22 mouse cellular contexts compared by ENCODE assay signal in the genomic region with DNA sequence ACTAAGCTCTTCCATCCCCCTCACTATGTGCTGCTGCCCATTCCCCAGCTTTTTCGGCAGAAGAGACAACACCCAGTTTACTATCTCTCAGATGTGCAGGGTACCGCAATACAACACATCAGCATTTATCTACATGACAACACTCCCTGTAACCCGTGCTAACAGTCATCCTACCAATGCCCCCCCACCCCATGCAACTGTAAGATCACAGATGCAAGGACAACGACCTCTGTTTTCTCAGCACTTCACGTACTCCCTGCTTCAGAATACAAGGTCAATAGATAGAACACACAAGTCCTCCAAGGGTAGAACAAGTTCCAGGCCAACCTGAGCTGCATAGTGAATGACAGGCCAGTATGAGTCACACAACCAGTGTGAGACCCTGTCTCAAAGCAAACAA. TPM values are rescaled to one million over a fixed set of nuclear protein-coding genes. Genes with fewer than 3 reads are reported as not detected.
DNase-seq lines count a peak whose midpoint lies in the region; ATAC-seq and TF ChIP-seq lines count a peak whose summit lies in the region.
"Had no signal": no experiment of that assay in that cellular context is flagged by ENCODE, and none has a peak within 500 bp of the region (broad histone marks: within the 10 kb centered on the region; RNA-seq: fewer than 3 reads in every experiment).

No protein-coding gene starts in this region.

- H3K4me3 ChIP-seq in E14TG2a.4 (replicated peaks; ENCODE audit: low read length) (peak overlapping the region; percentile 29), MEL (ENCODE audit: control insufficient read depth in 1 of 2, insufficient read depth in 1 of 2, low read depth in 2 of 2, low read length in 2 of 2) (peak overlapping the region in 1 of 2 experiments; percentile 25; a peak in 1 of 4 replicates)
- H3K4me3 ChIP-seq in liver, embryonic 11.5 days (ENCODE audit: low read depth, low read length): no peak overlapping the region
- H3K4me3 ChIP-seq in liver, postnatal 0 days (ENCODE audit: low read depth, low read length): no peak overlapping the region
- H3K4me3 ChIP-seq: hindbrain, embryonic 12.5 days; kidney, embryonic 15.5 days; limb, embryonic 13.5 days; megakaryocyte, embryonic 14.5 days; neural tube, embryonic 13.5 days had no signal

- H3K27me3 ChIP-seq in E14TG2a.4 (ENCODE audit: insufficient read depth, low read length): no peaks in the 10 kb centered on the region
- H3K27me3 ChIP-seq in MEL (ENCODE audit: control insufficient read depth in 1 of 2, insufficient read depth in 2 of 2, low read length in 2 of 2): peaks cover 0 to 1% of the 10 kb centered on the region in 2 experiments; a peak in 1 of 4 replicates
- H3K27me3 ChIP-seq in liver, embryonic 11.5 days (replicated peaks; ENCODE audit: control insufficient read depth, insufficient read depth, low read length): no peaks in the 10 kb centered on the region
- no peaks in the 10 kb centered on the region for H3K27me3 ChIP-seq in liver, postnatal 0 days (ENCODE audit: insufficient read depth, low read length)
- H3K27me3 ChIP-seq: hindbrain, embryonic 12.5 days; kidney, embryonic 15.5 days; limb, embryonic 13.5 days; neural tube, embryonic 13.5 days had no signal

- no peak for TF ChIP-seq RAD21 in MEL (IDR thresholded peaks at IDR 0.05; ENCODE audit: low read depth, low read length)

- no peaks in the 10 kb centered on the region for H3K9me3 ChIP-seq in E14TG2a.4 (ENCODE audit: low read length)
- no peaks in the 10 kb centered on the region for H3K9me3 ChIP-seq in MEL (replicated peaks; ENCODE audit: insufficient read depth, low read length)
- no peaks in the 10 kb centered on the region for H3K9me3 ChIP-seq in liver, embryonic 11.5 days (ENCODE audit: control insufficient read depth, low read length)
- no peaks in the 10 kb centered on the region for H3K9me3 ChIP-seq in liver, postnatal 0 days (ENCODE audit: low read length)
- H3K9me3 ChIP-seq: hindbrain, embryonic 12.5 days; kidney, embryonic 15.5 days; limb, embryonic 13.5 days; megakaryocyte, embryonic 14.5 days; neural tube, embryonic 13.5 days had no signal

- peak; percentile 57 for DNase-seq in MEL (ENCODE audit: low read depth, low spot score)
- DNase-seq in liver, embryonic 11.5 days (ENCODE audit: low spot score): no peak
- DNase-seq in liver, postnatal 0 days: no peak
- no peak for DNase-seq in urinary bladder, postnatal 10 days (ENCODE audit: low spot score)
- no peak for DNase-seq in neural tube, embryonic 10.5 days (ENCODE audit: extremely low spot score, low spot score)
- no peak for DNase-seq in B cell, adult 2 months
- DNase-seq: adrenal gland, postnatal 25 days; cerebellum, adult 9-10 months; forebrain, postnatal 0 days; kidney, adult 11 months; kidney, postnatal 36 days; lung, embryonic 14.5 days; midbrain, embryonic 14.5 days; right cerebral cortex, postnatal 4 days; thymus, adult 2 months; thymus, postnatal 4 days had no signal

- peak; percentile 89 for ATAC-seq in liver, embryonic 11.5 days (replicated peaks; ENCODE audit: low FRiP score)
- ATAC-seq in liver, postnatal 0 days: peak; percentile 76
- ATAC-seq: forebrain, postnatal 0 days had no signal

- H3K4me2 ChIP-seq in liver, embryonic 11.5 days: no peak overlapping the region
- no peak overlapping the region for H3K4me2 ChIP-seq in liver, postnatal 0 days (ENCODE audit: low read depth, low read length)
- H3K4me2 ChIP-seq: hindbrain, embryonic 12.5 days; kidney, embryonic 15.5 days; limb, embryonic 13.5 days; lung, embryonic 14.5 days; neural tube, embryonic 13.5 days had no signal

- TF ChIP-seq CTCF in E14TG2a.4 (conservative IDR thresholded peaks at IDR 0.05; ENCODE audit: low read length): no peak
- no peak for TF ChIP-seq CTCF in MEL (IDR thresholded peaks at IDR 0.05 in 2 of 3, conservative IDR thresholded peaks at IDR 0.05 in 1 of 3; ENCODE audit: control insufficient read depth in 1 of 3, insufficient read depth in 1 of 3, low read depth in 2 of 3, low read length in 3 of 3, poor library complexity in 1 of 3, severe bottlenecking in 1 of 3)
- TF ChIP-seq CTCF in liver, postnatal 0 days (IDR thresholded peaks at IDR 0.05; ENCODE audit: low read depth): no peak

- peak overlapping the region; percentile 47 for H3K27ac ChIP-seq in MEL (ENCODE audit: control insufficient read depth, low read depth, low read length)
- no peak overlapping the region for H3K27ac ChIP-seq in liver, embryonic 11.5 days (ENCODE audit: low read depth, low read length)
- H3K27ac ChIP-seq in liver, postnatal 0 days (ENCODE audit: low read depth): no peak overlapping the region
- H3K27ac ChIP-seq: hindbrain, embryonic 12.5 days; kidney, embryonic 15.5 days; limb, embryonic 13.5 days; neural tube, embryonic 13.5 days had no signal

- H3K4me1 ChIP-seq in E14TG2a.4 (replicated peaks; ENCODE audit: low read depth, low read length) (peaks cover 96% of the 10 kb centered on the region), MEL (ENCODE audit: control insufficient read depth in 1 of 2, insufficient read depth in 2 of 2, low read length in 2 of 2) (peaks cover 8 to 10% of the 10 kb centered on the region in 2 experiments)
- H3K4me1 ChIP-seq in liver, embryonic 11.5 days (replicated peaks; ENCODE audit: control insufficient read depth, insufficient read depth, low read length): peaks cover 11% of the 10 kb centered on the region; the same call in 1 of the 2 replicates
- peaks cover 6% of the 10 kb centered on the region; the same call in 1 of the 2 replicates for H3K4me1 ChIP-seq in liver, postnatal 0 days (ENCODE audit: insufficient read depth)
- H3K4me1 ChIP-seq: hindbrain, embryonic 12.5 days; limb, embryonic 13.5 days; neural tube, embryonic 13.5 days had no signal

- no peak for TF ChIP-seq POLR2A in MEL (IDR thresholded peaks at IDR 0.05; ENCODE audit: control insufficient read depth in 1 of 2, insufficient read depth in 1 of 2, low read depth in 1 of 2, low read length in 2 of 2, poor library complexity in 1 of 2)

- no peaks in the 10 kb centered on the region for H3K79me2 ChIP-seq in MEL (ENCODE audit: control insufficient read depth, insufficient read depth, low read length, poor library complexity)

- no peak overlapping the region; the same call in 1 of the 2 replicates for H3K9ac ChIP-seq in MEL (ENCODE audit: control insufficient read depth, low read depth, low read length, poor library complexity, severe bottlenecking)
- no peak overlapping the region for H3K9ac ChIP-seq in liver, embryonic 11.5 days (ENCODE audit: low read depth, low read length)
- no peak overlapping the region for H3K9ac ChIP-seq in liver, postnatal 0 days (replicated peaks)
- H3K9ac ChIP-seq: forebrain, postnatal 0 days; hindbrain, embryonic 12.5 days; kidney, embryonic 15.5 days; limb, embryonic 13.5 days; lung, embryonic 14.5 days; neural tube, embryonic 13.5 days had no signal

- 56% methylated on average over 5 of the region's 5 CpGs for WGBS in liver, embryonic 11.5 days
- 47% methylated on average over 5 of the region's 5 CpGs for WGBS in liver, postnatal 0 days (ENCODE audit: insufficient replicate concordance)

- TF ChIP-seq EP300 in MEL (IDR thresholded peaks at IDR 0.05; ENCODE audit: low read depth in 1 of 2, low read length in 2 of 2): peak; percentile 21 to 73; a peak in 3 of 4 replicates
- TF ChIP-seq EP300 in liver, postnatal 0 days (IDR thresholded peaks at IDR 0.05; ENCODE audit: low read depth): peak; percentile 82

- H3K36me3 ChIP-seq in E14TG2a.4 (ENCODE audit: insufficient read depth, low read length) (peaks cover 31% of the 10 kb centered on the region), MEL (ENCODE audit: control insufficient read depth in 1 of 2, insufficient read depth in 2 of 2, low read length in 2 of 2) (peaks cover 0 to 6% of the 10 kb centered on the region in 2 experiments; a peak in 2 of 4 replicates)
- no peaks in the 10 kb centered on the region for H3K36me3 ChIP-seq in liver, embryonic 11.5 days (ENCODE audit: control insufficient read depth, insufficient read depth, low read length)
- no peaks in the 10 kb centered on the region for H3K36me3 ChIP-seq in liver, postnatal 0 days (replicated peaks; ENCODE audit: insufficient read depth, low read length)
- H3K36me3 ChIP-seq: hindbrain, embryonic 12.5 days; limb, embryonic 13.5 days had no signal

TF ChIP-seq in MEL, 35 proteins besides CTCF, POLR2A, EP300 and RAD21:
- TF ChIP-seq TBP (IDR thresholded peaks at IDR 0.05; ENCODE audit: low read depth, low read length) (no peak), BHLHE40 (IDR thresholded peaks at IDR 0.05; ENCODE audit: borderline replicate concordance, low read depth, low read length) (peak; percentile 74; the same call in 1 of the 2 replicates), CHD2 (IDR thresholded peaks at IDR 0.05; ENCODE audit: low read length) (no peak), MXI1 (IDR thresholded peaks at IDR 0.05; ENCODE audit: low read depth, low read length) (no peak), MYB (IDR thresholded peaks at IDR 0.05; ENCODE audit: low read depth, low read length) (peak; percentile 20; the same call in 1 of the 2 replicates), JUND (IDR thresholded peaks at IDR 0.05; ENCODE audit: low read depth, low read length) (no peak), SIN3A (IDR thresholded peaks at IDR 0.05; ENCODE audit: low read length) (0 out of 2 replicates have a peak, but pooled peaks have one; percentile 17), TCF12 (IDR thresholded peaks at IDR 0.05; ENCODE audit: low read depth, low read length) (peak; percentile 43; the same call in 1 of the 2 replicates)
TF ChIP-seq in MEL: peak in this region for 4.

RNA-seq across cellular contexts. Expression of gene Macf1, which starts 28.9 kb away (rescaled TPM):
- 60.8 and 64.6 TPM in 2 replicates for total RNA-seq in MEL (2012; rRNA removed)
- polyA plus RNA-seq in MEL (2012; ENCODE audit: insufficient read depth in 1 of 2, insufficient read length in 2 of 2, low read depth in 1 of 2, low replicate concordance in 2 of 2, missing spikeins in 1 of 2): 10 to 100 TPM; 18.5 to 71.4 TPM
- 35.3 and 36.5 TPM in 2 replicates for polyA plus RNA-seq in liver, embryonic 11.5 days (2014; fragmentation: Nextera tagmentation; extraction: Ambion mirVana)
- polyA plus RNA-seq in liver, postnatal 0 days (2015; fragmentation: Nextera tagmentation; extraction: Ambion mirVana): 9.8 and 11.3 TPM in 2 replicates
